Mouse (Mus musculus) urinary bladder, postnatal 25 days (tissue): ENCODE results near the gene Olfr1392.
A peak's percentile ranks its signal among the peaks of the same experiment; 100 is the strongest.
"Not testable (repeated sequence)": the region's sequence is repeated elsewhere in the genome, so short reads cannot be mapped to it uniquely, and the experiment has no call there.

Experiments used
- DNase-seq: peaks from one replicate; pipeline ENCODE4 v3.0.0; 2022; ENCODE audit warnings: low spot score

Olfr1392 gene

GRCm38 (mm10) chr11:49284982-49285381 is at the start of gene Olfr1392:
TSS of gene Olfr1392 (plus strand) at chr11:49285282.
- DNase-seq, result not testable (repeated sequence)

DNA sequence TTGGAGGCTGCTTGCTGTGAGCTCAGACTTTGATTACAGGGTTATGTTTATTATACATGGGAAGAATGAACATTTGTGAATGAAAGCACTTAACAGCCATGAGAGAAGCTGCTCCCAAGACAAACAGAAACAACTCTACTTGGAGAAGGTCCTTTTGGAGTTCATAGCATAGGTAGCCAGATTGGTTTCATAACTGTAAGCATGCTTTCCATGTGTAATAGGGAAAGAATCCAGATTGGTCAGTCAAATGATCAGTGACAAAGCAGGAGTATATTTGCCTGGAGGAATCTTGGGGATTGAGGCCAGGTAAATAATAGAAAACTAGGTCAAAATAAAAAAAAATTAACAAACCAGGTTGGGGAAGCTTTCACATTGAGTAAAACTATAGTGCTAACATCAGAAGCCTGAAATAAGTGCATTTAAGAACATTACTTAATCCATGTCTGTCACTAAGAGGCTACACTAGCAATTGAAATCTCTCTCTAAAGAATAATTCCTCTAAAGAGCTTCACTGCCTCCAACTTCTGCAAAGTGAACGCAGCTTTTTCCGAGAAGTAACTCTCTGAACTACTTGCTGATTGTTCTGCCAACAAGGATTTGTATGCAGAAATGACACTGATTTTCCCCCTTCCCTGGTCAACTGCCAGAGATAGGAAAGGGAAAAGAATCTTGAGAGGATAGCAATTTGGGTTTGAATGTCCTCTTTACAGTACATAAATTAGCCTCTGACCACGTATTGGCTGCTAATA is 49.4 kb upstream of the Olfr1392 start:
- DNase-seq, result no peak

DNA sequence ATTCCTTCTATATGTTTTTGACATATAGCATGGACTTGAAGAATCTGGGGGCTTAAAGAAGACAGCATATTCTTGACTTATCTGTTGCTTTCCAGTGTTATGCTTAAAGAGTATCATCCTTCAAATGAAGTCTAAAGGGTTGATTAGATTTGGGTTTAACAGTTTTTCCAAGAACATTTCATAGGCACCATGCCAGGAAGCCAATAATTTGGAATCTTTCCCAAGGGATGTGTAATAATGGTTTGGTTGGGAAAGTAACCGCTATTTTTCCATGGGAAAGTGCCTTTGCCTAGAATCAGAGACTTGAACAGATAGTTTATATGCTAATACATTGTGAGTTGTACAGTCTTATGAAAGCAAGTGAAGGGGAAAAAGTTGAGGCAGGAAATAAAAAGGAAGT is 48.2 kb upstream of the Olfr1392 start:
- no peak for DNase-seq

- DNase-seq, result no peak
Measured at GRCm38 (mm10) chr11:49237532-49237931, 47.5 kb upstream of the Olfr1392 start.

GRCm38 (mm10) chr11:49240310-49240709 is 44.8 kb upstream of the Olfr1392 start:
- DNase-seq, result no peak

DNA sequence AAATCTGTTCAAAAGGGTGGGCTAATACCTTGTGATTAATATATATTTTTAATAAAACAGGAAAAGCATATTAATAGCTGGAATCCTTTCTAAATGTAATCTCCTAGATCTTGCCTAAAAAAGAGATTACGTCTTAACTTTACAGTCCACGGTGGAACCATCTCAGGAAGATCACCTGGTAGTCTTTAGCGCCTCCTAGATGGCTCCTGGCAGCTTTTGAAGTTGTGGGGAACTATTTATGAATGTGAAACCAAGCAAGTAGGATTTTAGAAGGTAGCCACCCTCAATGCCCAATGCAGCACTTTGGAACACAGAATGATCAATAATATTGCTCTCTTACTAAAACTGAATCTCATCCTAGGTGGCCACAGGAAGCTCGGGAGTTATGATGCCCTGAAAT is 44.2 kb upstream of the Olfr1392 start:
- no peak for DNase-seq

DNA sequence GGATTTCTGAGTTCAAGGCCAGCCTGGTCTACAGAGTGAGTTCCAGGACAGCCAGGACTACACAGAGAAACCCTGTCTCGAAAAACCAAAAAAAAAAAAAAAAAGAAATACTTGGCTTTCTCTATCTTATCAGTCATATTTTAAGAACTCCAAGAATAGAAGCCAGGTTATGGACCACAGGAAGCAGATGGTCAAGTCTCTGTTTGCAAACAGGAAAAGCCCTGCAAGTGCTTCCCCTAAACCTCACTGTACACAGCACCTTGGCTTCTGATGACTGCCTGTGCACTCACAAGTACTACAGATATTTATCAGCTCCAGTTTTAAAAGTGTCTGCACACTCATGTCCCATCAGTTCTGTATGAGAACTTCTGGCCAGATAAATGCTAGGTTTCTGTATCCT is 43.6 kb upstream of the Olfr1392 start:
- DNase-seq, result no peak

- DNase-seq, result no peak
Measured at GRCm38 (mm10) chr11:49242944-49243626, 42.0 kb upstream of the Olfr1392 start.

DNA sequence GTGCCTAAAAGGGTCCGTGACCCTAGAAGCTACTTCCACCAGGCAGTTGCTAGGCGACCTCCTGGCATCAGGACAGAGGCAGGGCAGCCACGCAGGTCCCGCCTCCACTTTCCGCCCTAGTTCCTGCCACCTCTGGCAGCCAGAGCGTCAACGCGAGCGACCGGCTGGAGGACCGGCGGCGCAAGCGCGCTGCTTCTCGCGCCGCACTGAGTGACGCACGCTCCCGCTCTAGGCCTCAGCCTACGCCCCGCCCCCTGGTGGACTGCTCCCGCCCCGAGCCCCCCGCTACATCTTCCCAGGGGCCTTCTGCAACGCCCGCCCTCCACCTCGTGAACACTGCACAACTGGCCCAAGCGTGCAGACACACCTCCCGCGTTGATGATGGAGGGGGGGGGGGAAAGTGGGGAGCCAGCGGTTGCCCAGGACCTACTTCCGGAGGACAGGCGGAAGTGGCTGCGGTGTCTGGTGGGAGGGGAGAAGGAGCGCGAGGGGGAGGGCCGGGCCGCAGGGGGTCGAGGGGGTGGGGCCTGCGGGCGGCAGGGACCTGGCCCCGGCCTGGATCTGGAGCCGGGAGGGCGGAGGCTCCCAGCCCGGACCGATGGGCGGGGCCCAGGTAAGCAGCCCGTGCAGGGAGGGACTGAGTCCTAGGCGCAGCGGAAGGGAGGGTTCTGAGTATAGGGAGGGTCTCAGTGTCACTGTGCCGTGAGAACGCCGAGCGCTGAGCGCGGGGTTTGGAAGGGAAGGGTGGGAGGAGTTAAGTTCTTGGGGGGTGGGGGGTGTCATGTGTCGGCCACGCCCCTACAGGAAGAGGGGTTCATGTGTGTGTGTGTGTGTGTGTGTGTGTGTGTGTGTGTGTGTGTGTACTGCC is 41.1 kb upstream of the Olfr1392 start, which contains the start of gene Mgat1:
Gene Mgat1 (plus strand): TSS at position 465 of the 868 bp plus-strand sequence.
- peak; percentile 90 for DNase-seq

GRCm38 (mm10) chr11:49244595-49244930 is 40.5 kb upstream of the Olfr1392 start:
- no peak for DNase-seq

GRCm38 (mm10) chr11:49245176-49245575 is 39.9 kb upstream of the Olfr1392 start:
- DNase-seq, result peak; percentile 33

DNA sequence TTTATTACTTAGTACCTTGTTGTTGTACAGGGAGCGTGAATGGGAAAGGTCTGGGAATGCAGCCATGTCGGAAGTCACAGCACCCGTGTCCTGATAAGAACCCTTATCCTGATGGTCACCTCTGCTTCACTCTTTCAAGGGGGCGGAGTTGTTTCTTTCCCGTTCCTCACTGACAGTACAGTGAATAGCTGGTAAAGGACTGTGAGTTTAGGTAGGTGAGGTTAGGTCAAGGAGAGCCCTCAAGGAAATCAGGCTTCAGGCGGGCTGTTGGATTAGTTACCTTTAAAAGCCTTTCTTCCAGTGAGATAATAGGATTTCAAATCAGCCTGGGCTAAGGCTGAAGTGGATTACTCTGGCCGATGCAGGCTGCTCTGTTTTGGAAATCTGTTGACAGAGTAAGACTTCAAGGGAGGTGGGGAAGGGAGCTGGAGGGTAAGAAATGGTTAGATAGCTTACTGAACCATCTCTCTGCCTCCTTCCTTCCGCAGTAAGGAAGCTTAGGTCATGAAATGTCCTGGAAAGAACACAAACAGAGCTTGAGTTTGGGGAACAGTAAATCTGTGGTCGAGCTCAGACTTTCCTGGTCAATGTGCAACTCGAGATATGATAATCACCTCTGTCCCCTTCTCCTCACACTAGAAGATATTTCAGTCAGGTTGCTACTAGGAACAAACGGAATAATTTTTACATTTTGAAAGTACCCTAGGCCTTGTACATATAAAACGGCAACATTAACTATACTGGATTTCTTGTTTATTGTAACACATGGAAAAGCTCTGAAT is 39.3 kb upstream of the Olfr1392 start:
- no peak for DNase-seq

DNA sequence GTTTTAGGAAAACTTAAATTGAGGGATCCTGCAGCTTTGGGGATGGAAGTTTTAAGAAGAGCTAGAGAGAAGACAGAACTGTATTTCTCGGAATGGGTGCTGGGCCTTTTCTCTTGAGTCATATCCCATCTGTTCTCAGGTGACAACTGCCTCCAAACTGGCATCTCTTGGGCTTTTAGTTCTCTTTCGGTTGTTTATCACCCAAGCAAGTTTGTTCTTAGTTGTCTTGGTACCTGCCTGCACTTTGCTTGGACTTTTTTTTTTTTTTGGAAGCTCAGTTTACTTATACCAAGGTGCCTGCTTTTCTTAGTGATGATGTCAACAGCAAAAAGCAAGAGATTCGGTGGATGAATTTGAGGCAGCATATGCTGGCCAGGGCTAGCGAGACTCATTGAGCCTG is 38.6 kb upstream of the Olfr1392 start:
- DNase-seq, result no peak

- DNase-seq, result no peak
Measured at GRCm38 (mm10) chr11:49247255-49247654, 37.8 kb upstream of the Olfr1392 start.

- peak; percentile 33 for DNase-seq
Measured at GRCm38 (mm10) chr11:49248226-49248973, 36.7 kb upstream of the Olfr1392 start.

- DNase-seq, result no peak
Measured at GRCm38 (mm10) chr11:49248974-49249700, 35.9 kb upstream of the Olfr1392 start.

- DNase-seq, result no peak
Measured at GRCm38 (mm10) chr11:49249811-49250421, 35.2 kb upstream of the Olfr1392 start.

- DNase-seq, result peak; percentile 85
Measured at GRCm38 (mm10) chr11:49250422-49251379, 34.4 kb upstream of the Olfr1392 start.

- no peak for DNase-seq
Measured at GRCm38 (mm10) chr11:49251380-49251761, 33.7 kb upstream of the Olfr1392 start.
